Mouse (Mus musculus) gastrocnemius, adult 18-20 months (tissue): ENCODE measurements at regions not wholly inside any gene's neighbourhood (a gene's known extent, or its start where the extent isn't known, plus 50 kb on each side); places are given as distances from the start of the nearest gene placed in this dataset.

Experiments used
- DNase-seq: peaks from one replicate; pipeline ENCODE4 v3.0.0; 2021; ENCODE audit warnings: low spot score

DNA sequence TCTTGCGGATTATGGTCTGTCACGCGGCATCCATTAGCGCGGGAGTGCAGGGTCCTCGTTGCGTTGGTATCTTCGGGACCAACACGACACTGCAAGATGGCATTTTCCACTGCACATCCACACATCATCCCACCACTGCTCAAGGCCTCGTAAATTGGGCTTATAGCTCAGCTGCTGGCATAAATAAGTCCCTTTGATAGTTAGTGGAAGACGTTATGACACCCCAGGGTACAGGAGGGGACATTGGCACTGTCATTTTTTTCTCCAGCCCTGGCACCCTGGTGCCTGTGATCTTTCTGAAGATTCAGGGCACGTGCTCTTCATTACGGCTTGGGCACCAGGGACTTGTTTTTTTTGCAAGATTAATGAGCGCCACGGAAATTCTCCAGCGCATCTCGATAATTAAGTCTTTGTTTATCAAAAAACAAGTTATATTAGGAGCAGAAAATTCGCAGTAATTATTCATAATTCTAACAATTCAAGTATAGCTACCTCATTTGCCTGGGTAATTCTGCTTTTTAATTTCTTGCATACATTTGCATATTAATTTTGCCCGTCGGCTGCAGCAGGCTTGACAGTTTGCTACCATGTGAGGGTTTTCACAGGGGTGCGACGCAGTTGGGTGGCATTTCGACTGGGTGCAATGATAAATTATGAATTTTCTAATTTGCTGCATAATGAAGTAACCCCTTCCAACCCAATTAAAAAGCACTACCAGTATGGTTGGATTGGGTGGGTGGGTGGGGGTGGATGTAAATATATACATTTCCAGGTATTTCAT is 119.1 kb downstream of the Vrk1 start:
- DNase-seq: no peak

DNA sequence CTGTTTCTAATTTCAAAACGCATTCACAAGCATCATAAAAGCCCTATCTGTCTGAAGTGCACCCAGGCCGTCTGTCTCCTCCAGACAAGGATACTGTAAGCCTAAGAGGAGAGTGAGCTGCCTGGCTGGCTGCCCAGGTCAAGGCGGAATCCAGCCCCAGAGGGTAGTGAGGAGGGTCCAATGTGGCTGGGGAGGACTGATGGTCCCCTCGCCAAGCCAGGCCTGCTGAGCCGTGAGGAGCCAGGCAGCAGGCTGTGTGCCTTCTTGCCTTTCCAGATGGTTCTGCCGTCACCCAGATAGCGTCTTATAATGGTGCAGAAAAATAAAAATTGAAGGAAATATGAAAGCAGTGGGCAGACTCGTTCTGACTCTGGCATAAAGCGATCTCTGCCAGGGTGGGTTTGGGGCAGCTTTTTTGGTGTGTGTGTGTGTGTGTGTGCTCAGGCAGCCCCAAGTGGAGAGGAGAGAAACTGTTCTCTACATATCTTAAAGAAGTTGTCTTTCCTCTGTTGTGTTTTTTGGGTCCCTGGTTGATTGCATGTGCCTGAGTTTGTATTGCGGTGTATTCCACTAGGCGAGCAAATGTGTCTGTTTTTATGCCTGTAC is 120.1 kb downstream of the Vrk1 start:
- no peak for DNase-seq

DNA sequence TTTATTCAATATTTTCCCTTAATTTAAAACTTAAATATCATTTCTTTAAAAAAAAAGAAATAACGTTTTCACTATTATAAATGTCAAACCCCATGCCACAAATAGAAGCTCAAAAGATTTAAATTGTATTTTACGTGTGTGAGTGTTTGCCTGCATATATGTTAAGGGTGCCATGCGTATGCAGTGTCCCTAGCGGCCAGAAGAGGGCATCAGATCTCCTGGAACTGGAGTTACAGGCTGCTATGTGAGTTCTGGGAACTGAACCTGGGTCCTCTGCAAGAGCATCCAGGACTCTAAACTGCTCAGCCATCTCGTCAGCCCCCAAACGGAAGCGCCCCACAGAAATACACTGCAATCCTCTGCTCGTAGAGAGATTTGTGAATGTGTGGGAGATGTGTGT is 122.7 kb downstream of the Vrk1 start:
- DNase-seq: no peak

DNA sequence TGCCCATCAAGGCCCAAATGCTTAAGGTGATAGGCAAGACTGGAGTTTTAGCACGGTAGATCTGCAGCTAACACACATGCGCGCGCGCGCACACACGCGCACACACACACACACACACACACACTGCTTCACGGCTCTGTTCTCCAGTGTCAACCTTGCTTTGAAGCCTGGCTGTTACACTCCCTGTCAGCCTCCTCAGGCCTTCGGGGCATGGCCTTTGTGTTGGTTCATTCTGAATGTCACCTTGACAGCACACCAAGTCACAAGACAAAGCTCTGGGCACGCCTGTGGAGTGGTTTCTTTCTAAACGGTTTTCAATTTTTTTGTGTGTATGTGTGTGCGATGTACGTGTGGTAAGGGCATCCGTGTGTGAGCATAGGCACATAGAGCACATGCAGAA is 128.4 kb downstream of the Vrk1 start:
- no peak for DNase-seq

DNA sequence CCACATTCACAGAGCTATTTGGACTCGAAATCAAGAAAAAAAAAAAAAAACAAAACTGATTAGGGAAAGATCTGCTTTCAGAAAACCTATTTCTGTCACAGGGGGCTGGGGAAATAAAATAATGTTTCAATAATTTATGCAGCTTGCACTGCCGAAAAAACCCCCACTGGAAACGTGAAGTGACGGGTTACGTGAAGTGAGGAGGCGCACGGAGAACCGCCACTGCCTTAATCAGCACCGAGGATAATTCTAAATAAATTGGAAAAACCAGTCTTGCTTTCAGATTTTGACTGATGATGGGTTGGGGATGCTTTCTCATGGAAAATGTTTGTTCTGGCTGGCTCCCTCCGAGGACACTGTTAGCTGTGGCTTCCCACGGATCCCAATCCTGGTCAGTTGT is 129.5 kb downstream of the Vrk1 start:
- no peak for DNase-seq

DNA sequence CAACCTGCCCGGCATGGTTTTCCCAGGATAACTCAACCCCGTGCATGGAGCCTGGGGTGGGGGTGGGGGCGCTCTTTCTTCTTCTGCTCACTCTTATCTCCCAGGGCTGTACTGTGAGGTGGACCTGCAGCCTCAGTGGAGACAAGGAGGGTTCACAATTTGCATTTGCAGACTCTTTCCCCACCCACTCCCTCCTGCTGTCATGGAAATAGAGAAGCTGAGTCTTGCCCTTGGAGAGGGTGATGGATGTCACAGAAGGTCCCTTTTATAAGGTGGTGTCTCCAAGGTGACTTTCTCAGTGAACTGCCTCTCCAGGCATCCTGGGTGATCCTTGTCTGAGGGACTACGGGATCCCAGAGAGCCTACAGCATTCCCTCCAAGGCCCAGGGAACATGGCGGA is 129.9 kb downstream of the Vrk1 start:
- DNase-seq: no peak

DNA sequence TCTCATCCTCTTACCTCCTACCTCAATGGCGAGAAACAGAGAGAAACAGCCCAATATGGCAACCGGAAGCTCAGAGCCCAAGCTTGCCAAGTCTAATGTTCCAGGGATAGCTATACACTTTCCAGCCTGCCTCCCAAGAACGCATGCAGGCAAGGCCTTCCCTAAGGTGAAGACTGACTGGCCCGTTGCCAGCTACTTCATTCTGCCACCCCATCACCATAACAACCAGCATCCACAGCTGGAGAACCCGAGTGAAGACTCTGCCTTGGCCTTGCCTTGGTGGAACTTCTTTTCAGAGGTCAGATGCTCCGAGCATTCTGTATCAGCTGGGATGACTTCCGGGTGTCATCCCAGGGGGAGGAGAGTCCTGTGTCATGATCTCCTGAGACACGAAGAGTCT is 130.6 kb downstream of the Vrk1 start:
- no peak for DNase-seq

DNA sequence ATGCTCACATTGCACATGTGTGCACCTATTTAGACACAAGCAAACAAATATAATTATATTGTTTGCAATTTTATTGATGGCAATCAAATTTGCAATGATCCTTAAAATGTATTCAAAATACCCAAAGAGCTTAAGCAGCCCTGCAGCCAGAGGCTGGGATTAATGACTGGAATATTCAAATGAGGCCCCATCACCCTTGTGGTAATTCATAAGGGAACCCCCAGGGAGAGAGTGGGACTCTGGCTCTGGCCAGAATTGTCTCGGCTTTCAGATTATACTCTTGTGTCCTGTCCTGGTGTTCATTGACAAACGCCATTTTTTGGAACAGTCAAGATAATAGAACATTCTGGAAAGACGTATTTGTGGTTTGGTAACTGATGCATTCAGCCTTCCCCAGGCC is 133.5 kb downstream of the Vrk1 start:
- DNase-seq: no peak

DNA sequence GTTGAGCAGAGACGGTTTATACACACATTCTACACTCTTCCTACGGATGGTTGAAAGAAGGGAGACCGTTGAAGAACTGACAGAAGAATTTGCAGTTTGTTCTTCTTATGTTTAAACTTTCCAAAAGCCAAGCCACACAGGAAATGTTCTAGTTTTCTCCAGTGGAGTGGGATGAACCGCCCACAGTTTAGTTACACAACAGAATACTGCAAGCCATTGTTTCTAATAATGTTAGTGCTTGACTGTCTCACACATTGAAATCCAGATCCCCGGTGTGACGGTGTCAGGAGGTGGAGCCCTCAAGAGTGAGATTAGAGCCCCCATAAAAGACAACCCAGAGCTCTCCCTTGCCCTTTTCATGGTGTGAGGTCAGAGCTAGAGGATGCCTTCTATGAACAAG is 146.8 kb downstream of the Vrk1 start:
- no peak for DNase-seq

DNA sequence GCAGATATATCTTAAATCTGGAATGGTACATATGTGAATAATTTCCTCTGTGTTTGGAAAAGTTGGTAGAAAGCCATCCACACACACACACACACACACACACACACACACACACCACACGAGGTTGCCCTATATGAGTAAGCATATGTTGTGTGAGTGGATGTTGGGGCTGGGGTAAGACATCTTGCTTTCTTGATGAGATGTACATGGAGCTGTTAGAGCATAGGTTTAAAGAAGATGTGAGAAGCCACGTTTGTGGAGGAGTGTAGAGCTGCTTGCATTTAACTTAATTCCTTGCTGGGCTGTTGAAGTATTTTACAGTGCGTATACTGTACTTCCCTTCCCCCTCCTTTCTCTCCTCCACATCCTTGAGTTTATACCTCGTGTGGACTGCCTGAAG is 147.8 kb downstream of the Vrk1 start:
- DNase-seq: no peak

DNA sequence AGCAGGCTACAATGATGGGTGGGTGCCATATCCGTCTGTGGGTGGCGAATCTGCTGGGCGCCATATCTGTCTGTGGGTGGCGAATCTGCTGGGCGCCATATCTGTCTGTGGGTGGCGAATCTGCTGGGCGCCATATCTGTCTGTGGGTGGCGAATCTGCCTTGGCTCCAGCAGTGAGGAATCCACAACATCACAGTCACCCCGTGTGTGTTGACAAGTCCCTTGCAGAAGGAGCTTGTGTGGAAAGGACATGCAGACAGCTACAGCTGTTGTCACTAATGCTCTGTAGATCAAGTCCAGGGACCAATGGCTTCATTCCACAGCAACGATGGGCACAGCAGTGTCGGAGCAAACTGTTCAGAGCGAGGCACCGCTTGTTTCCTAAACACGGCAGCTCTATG is 148.6 kb downstream of the Vrk1 start:
- no peak for DNase-seq

DNA sequence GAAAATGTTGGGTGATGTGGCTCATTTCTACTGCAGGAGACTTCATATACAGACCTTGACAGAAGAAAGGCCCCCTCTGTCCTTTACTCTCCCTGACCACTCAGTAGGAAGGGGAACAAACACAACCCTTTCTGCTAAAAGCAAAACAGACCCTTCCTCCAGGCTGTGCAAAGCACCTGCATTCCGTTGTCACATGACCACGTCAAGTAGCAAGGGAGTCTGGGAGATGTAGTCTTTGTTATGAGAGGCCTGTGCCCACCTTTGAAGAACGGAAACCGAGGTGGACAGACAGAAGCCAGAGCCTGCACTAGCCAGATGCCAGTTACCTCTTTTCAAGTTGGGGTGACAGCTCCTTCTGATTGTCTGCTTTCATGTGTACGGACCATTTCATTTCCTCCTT is 161.3 kb downstream of the Vrk1 start:
- DNase-seq: no peak

DNA sequence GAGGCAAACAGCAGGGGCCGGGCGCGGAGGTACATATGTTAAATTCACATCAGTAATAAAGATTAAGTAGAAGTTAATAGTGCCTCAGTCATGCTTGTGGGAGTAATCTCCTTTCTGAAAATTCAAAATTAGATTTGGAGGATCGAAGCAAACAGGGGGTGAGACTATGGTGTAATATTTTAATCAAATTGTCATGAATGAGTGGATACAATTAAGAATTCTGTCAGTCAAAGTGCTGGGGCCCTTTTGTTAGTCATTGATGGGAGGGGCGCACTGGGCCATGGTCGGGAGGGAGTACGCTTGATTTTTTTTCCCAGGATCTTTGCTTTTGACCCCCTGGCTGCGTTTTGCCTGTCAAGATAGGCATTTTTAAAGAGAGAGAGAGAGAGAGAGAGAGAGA is 163.2 kb downstream of the Vrk1 start:
- no peak for DNase-seq

DNA sequence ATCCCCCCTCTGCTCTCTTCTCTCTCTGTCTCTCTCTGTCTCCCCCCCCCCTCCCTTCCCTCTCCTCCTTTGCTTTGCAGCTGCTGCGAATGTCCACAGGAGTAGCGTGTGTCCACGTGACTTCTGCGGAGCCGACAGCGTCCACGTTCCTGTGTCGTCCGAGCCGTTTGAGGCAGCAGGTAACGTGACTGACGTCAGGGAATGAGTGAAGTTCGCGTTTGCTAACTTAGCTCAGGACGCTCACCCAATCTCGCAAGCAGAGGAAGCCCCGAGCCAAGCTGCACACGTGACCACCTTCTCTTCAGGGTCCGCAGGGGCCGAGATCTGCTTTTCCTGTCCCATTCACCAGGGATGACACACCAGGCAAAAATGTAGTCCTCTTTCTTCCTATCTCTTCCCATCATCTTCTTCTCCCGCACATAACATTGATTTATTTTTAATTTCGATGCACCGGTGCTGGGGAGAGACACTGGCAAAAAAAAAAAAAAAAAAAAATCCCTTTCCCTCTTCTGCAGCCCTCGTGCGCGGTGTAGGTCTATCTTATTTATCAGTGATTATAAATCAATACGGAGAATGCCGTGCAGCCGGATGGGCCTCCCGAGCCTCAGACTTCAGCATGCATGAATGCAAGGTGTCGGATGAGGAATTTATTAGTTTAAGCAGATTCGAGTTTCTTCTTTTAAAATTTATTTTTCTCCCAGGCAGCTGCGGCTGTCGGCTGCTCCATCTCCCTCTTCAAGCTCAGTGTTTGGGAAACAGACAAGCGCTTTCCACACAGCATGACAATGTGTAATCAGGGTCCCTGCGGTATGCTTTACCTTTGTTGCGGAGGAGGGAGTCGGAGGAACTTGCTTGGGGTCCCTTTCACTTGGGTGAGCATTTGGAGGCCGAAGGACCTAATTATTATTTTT is 164.3 kb downstream of the Vrk1 start:
- DNase-seq: no peak

DNA sequence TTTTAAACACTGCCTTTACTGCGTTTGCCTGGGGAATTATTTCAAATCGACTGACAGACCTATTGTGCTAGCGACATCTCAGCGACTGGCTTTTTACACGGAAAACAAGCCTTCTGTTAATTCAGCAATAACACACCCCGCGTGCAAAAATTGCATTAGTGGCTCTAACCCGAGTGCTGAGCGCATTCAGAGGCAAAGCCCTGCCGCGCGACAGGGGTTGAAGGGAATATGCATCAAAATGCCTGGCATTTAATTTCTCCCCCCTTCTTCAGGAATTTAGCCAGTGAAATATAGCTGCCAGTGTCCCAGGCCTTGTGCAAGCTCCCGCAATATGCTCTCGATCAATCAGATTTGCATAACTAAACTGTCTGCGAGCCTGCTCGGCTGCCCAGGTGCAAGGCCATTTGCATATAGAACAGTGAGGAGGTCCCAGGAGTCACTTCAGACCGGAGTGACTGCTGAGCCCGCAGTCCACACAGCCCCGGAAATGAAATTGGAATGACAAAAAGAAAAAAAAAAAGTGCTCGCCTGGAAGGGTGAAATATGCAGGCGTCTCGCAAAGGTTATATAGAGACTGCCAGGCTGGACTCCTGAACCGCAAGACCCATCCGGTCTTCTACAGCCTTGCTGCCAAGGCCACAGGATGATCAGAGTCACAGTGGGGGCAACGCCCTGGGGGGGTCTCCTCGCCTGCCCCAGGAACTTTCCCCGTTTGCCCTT is 165.1 kb downstream of the Vrk1 start:
- no peak for DNase-seq

DNA sequence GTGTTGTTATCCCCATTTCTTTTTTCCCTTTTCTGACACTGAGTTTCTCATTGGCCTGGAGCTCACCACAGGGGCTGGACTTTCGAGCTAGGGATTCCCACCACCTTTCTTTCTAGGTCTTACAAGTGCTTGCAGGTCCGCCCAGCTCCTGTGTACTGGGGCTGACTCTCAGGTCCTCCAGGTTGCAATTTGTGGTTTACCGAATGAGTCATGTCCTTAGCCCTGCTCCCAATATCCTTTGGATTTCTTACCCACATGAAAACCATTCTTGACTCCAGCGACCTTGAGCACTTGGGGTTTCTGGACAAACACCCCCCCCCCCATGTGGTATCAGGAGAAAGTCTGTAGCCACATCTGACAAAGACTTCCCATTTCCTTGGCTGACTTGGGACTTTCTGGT is 167.3 kb downstream of the Vrk1 start:
- no peak for DNase-seq

DNA sequence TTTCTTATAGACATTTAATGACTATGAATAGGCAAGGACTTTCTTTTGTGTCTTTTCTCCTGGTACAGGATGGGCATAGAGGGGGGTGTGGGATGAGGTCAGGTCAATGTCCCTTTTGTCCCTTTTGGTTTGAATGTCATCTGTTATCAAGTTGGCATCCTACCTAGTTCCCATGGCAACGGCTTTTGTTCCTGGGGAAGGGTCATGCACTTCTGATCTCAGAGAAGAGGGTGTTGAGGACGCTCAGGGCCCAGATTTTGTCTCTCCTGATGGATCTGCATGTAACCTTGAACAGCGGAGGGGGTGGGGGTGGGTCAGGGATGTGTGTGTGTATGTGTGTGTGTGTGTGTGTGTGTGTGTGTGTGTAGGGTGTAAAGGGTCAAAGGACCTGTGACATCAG is 167.8 kb downstream of the Vrk1 start:
- DNase-seq: no peak

DNA sequence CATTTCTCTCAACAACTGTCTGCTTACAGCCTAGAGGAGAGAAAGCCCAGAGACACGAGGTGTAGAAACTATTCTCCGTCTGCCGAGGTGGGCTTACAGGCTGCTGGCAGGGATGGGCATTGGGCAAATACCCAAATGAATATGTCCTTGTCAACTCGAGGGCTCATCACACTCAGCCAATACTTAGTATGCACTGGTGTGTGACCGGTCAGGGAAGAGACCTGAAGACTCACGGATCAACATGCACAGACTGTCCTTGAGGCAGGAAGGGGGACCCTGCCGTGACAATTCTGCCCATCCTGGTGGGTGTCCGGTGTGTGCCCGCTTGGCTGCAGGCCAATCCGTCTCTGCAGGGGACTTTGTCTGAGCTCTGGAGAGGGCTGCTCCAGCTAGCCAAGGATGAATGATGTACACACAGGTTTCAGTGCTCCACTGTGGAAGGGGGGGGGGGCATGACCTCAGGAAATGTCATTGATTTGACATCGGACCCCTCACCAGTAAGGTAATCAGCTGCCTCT is 168.7 kb downstream of the Vrk1 start:
- DNase-seq: no peak

DNA sequence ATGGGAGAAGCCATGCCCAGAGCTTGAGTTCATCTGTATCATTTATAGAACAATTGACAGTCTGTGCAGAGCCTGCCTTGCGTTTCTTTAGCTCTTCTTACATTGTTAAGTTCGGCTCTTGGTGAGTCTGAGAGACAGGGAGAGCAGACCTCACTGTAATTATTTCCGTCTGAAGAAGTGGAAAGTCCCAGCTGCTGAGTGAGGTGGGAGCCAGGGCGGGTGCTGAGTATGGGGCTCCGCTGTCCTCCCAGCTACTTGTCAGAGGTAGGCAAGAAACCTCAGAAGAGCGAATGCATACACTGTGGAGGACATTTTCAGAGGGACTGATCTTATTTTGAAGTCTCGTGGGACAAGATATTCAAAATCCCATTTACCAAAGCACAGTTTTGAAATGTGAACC is 172.9 kb downstream of the Vrk1 start:
- DNase-seq: no peak

DNA sequence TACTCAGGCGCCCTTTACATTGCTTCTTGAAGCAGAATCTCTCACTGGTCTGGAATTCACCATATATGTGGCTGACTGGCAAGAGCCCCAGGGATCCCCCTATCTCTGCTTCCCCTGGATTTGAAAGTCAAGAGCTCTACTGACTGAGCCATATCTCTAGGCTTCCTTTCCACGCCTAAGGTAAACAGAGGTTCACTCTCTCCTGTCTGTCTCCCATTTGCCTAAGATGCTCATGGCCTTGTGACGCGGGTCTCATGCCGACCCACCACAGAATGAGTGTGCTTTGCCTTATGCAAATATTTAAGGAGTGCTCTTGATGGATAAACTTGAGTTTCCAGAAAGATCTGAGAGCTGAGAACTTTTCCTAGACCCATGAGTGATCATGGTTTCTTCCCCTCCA is 173.9 kb downstream of the Vrk1 start:
- no peak for DNase-seq

DNA sequence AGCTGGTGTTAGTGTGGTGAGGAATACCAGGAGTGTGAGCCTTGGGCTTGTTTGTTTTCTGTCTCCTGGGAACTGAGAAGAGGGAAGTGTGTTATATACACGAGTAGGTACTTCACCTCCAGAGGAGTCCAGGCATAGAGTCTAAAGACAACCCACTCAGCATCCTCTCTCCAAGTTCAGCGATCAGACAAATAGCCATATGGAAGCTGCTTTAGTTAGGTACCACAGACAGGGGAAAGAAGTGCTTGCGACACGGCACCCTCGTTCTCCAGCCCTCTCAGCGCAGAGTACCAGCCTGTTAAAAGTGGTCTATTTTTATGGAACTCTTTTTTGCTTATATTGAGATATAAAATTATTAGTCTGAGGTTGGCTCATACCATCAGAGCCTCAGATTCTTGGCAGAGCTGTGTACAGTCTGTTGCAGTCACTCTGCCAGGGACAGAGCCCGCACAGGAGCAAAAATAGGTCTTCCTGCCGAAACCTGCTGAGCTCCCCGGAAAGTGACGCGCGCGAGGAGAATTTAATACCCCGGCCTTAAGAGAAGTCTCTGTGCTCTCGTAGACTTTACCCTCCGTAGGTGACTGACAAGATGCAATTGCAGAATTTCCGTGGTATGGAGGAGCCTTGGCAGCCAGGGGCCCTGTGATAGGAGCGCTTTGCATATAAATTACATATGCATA is 175.5 kb downstream of the Vrk1 start:
- DNase-seq: peak; percentile 28
